Mouse (Mus musculus): ENCODE measurements around the gene Macf1. TPM values are rescaled to one million over a fixed set of nuclear protein-coding genes. Genes with fewer than 3 reads are reported as not detected.
"Not testable (repeated sequence)": the region's sequence is repeated elsewhere in the genome, so short reads cannot be mapped to it uniquely, and the experiment has no call there.

Gene Macf1
- polyA plus RNA-seq, 1 experiment from 2014 or later: 43.7 TPM

GRCm38 (mm10) chr4:123654566-123654965 lies 29.6 kb downstream of the Macf1 start:
- H3K4me2 ChIP-seq: no peak overlapping the region
- no peak for ATAC-seq (ENCODE audit: extremely low read depth, insufficient number of reproducible peaks, low FRiP score, low TSS enrichment)
- H3K36me3 ChIP-seq: no peaks in the 10 kb centered on the region
- no peak overlapping the region for H3K27ac ChIP-seq (replicated peaks)
- WGBS: 84% methylated on average over 4 of the region's 4 CpGs
- no peak overlapping the region for H3K9ac ChIP-seq
- no peaks in the 10 kb centered on the region for H3K27me3 ChIP-seq (replicated peaks)
- H3K4me1 ChIP-seq: peaks cover 25% of the 10 kb centered on the region
- no peaks in the 10 kb centered on the region for H3K9me3 ChIP-seq
- no peak overlapping the region for H3K4me3 ChIP-seq

DNA sequence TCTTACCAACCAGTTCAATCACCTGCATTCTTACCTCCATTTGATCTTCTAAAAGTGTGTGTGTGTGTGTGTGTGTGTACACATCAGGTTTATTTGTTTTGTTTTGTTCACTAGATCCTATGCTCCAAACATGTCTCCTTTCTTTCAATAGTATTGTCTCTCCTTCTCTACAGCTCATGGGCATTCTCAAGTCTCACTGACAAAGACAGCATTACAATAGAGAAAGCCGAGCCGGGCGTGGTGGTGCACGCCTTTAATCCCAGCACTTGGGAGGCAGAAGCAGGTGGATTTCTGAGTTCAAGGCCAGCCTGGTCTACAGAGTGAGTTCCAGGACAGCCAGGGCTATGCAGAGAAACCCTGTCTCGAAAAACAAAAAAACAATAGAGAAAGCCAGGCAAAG lies 30.7 kb downstream of the Macf1 start:
- H3K27ac ChIP-seq (replicated peaks); H3K4me3 ChIP-seq; H3K9me3 ChIP-seq; H3K27me3 ChIP-seq (replicated peaks); ATAC-seq (ENCODE audit: extremely low read depth, insufficient number of reproducible peaks, low FRiP score, low TSS enrichment); H3K4me2 ChIP-seq; H3K36me3 ChIP-seq; H3K9ac ChIP-seq: not testable (repeated sequence)
- 91% methylated on average over 5 of the region's 5 CpGs for WGBS
- peaks cover 18% of the 10 kb centered on the region for H3K4me1 ChIP-seq

DNA sequence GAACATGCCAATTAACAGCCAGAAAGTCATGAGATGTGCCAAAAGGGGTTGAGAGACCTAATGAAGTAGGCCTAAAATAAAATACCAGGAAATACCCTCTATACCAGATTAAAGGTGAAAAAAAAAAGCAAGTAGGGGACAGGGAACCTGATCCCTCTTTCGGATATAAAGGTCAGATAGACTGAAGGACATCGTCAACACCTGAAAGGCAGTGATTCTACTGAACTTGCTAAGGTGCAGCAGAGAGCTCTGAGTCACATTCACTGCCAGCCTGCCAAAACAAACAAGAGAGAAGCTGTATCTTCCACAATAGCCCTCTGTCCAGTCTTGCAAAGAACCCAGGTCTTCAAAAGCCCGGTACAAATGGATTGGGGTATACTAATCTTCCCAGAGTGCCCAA lies 32.0 kb downstream of the Macf1 start:
- no peak overlapping the region for H3K4me3 ChIP-seq
- no peak overlapping the region for H3K9ac ChIP-seq
- H3K36me3 ChIP-seq: peaks cover 7% of the 10 kb centered on the region
- no peak for ATAC-seq (ENCODE audit: extremely low read depth, insufficient number of reproducible peaks, low FRiP score, low TSS enrichment)
- H3K4me1 ChIP-seq: peaks cover 27% of the 10 kb centered on the region
- no peak overlapping the region for H3K4me2 ChIP-seq
- H3K27me3 ChIP-seq (replicated peaks): no peaks in the 10 kb centered on the region
- H3K27ac ChIP-seq (replicated peaks): 0 out of 2 replicates have a peak overlapping the region, but pooled peaks have one; percentile 25
- 39% methylated on average over 3 of the region's 3 CpGs for WGBS
- H3K9me3 ChIP-seq: no peaks in the 10 kb centered on the region

DNA sequence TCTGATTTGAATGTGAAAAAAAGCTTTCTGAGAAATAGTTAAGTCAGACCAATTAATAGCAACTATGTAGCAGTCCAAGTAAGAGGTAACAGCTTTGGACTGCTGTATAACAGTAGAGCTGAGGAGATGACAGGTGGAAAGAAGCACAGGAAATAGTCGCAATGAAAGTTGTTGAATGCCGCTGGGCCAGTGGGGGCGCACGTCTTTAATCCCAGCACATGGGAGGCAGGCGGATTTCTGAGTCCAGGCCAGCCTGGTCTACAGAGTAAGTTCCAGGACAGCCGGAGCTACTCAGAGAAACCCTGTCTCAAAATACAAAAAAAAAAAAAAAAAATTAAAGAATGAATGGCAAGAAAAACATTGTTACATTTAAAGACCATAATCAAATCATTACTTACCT lies 35.0 kb downstream of the Macf1 start:
- Histone ChIP-seq H3K27ac (replicated peaks) (no peak overlapping the region), H3K4me3 (no peak overlapping the region), H3K9me3 (no peaks in the 10 kb centered on the region), H3K27me3 (replicated peaks) (no peaks in the 10 kb centered on the region), H3K4me2 (no peak overlapping the region), H3K9ac (no peak overlapping the region), H3K4me1 (peaks cover 32% of the 10 kb centered on the region), H3K36me3 (peaks cover 7% of the 10 kb centered on the region)
- 78% methylated on average over 6 of the region's 6 CpGs for WGBS
- ATAC-seq (ENCODE audit: extremely low read depth, insufficient number of reproducible peaks, low FRiP score, low TSS enrichment): no peak

DNA sequence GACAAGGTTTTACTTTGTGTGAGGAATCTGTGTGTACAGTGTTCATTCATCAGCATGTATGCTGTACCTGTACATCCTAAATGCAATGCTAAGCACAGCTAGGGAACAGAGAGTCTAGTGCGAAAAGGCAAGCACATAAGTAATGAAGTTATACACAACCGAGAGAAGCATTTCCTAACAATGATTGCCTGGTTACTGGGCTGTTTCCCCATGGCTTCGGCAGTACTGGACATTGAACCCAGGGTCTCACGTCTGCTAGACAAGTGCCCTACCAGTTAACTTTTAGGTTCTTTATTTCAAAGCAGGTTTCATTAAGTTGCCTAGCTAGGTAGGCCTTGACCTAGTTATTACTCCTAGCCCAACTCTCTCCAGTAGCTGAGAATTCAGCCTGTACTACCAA lies 36.5 kb downstream of the Macf1 start:
- H3K9ac ChIP-seq: no peak overlapping the region
- peaks cover 35% of the 10 kb centered on the region for H3K4me1 ChIP-seq
- no peaks in the 10 kb centered on the region for H3K9me3 ChIP-seq
- WGBS: 85% methylated on average over 4 of the region's 4 CpGs
- no peak for ATAC-seq (ENCODE audit: extremely low read depth, insufficient number of reproducible peaks, low FRiP score, low TSS enrichment)
- peak overlapping the region; percentile 7; the same call in 1 of the 2 replicates for H3K27ac ChIP-seq (replicated peaks)
- no peaks in the 10 kb centered on the region for H3K27me3 ChIP-seq (replicated peaks)
- no peak overlapping the region for H3K4me3 ChIP-seq
- H3K36me3 ChIP-seq: peaks cover 7% of the 10 kb centered on the region
- H3K4me2 ChIP-seq: no peak overlapping the region

DNA sequence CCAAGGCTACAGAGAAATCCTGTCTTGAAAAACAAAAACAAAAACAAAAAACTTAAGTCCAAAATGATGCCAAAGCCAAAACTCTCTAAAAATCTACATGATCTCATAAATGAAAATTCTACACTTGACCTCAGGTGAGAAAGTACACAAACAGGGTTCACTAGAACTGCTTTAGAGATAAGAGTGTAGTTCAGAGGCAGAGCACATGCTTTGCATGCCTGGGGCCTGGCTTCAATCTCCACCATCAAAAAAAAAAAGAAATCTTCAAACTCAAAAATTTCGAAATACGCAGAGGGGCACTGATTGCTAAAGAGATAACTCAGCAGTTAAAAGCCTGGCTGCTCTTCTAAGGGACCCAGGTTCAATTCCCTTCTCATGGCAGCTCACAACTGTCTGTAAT lies 37.1 kb downstream of the Macf1 start:
- no peak overlapping the region for H3K27ac ChIP-seq (replicated peaks)
- H3K36me3 ChIP-seq: peaks cover 7% of the 10 kb centered on the region
- no peaks in the 10 kb centered on the region for H3K9me3 ChIP-seq
- ATAC-seq (ENCODE audit: extremely low read depth, insufficient number of reproducible peaks, low FRiP score, low TSS enrichment): no peak
- no peak overlapping the region for H3K4me2 ChIP-seq
- H3K27me3 ChIP-seq (replicated peaks): no peaks in the 10 kb centered on the region
- no peak overlapping the region for H3K9ac ChIP-seq
- H3K4me3 ChIP-seq: no peak overlapping the region
- 43% methylated on average over 2 of the region's 2 CpGs for WGBS
- peaks cover 30% of the 10 kb centered on the region for H3K4me1 ChIP-seq

- H3K36me3 ChIP-seq: peaks cover 7% of the 10 kb centered on the region
- peaks cover 26% of the 10 kb centered on the region for H3K4me1 ChIP-seq
- no peaks in the 10 kb centered on the region for H3K27me3 ChIP-seq (replicated peaks)
- no peaks in the 10 kb centered on the region for H3K9me3 ChIP-seq
- H3K9ac ChIP-seq: no peak overlapping the region
- H3K27ac ChIP-seq (replicated peaks): no peak overlapping the region
- H3K4me3 ChIP-seq: no peak overlapping the region
- H3K4me2 ChIP-seq: no peak overlapping the region
- WGBS: 89% methylated on average over 3 of the region's 3 CpGs
- no peak for ATAC-seq (ENCODE audit: extremely low read depth, insufficient number of reproducible peaks, low FRiP score, low TSS enrichment)
These were observed 38.8 kb downstream of the Macf1 start for GRCm38 (mm10) chr4:123645246-123645845.

- Histone ChIP-seq H3K4me3 (no peak overlapping the region), H3K9ac (no peak overlapping the region), H3K27me3 (replicated peaks) (no peaks in the 10 kb centered on the region), H3K4me2 (no peak overlapping the region), H3K36me3 (peaks cover 2% of the 10 kb centered on the region; the same call in 1 of the 2 replicates), H3K4me1 (peaks cover 26% of the 10 kb centered on the region), H3K9me3 (no peaks in the 10 kb centered on the region), H3K27ac (replicated peaks) (no peak overlapping the region)
- WGBS: 77% methylated on average over 6 of the region's 6 CpGs
- no peak for ATAC-seq (ENCODE audit: extremely low read depth, insufficient number of reproducible peaks, low FRiP score, low TSS enrichment)
These were observed 40.6 kb downstream of the Macf1 start for GRCm38 (mm10) chr4:123643561-123643960.

GRCm38 (mm10) chr4:123642877-123643276 lies 41.3 kb downstream of the Macf1 start:
- Histone ChIP-seq H3K27me3 (replicated peaks) (no peaks in the 10 kb centered on the region), H3K4me1 (peaks cover 23% of the 10 kb centered on the region), H3K4me3 (no peak overlapping the region), H3K36me3 (0 out of 2 replicates have a peak, but pooled peaks cover 5% of the 10 kb centered on the region), H3K27ac (replicated peaks) (no peak overlapping the region), H3K9me3 (no peaks in the 10 kb centered on the region), H3K4me2 (no peak overlapping the region), H3K9ac (no peak overlapping the region)
- 59% methylated on average over 5 of the region's 5 CpGs for WGBS
- no peak for ATAC-seq (ENCODE audit: extremely low read depth, insufficient number of reproducible peaks, low FRiP score, low TSS enrichment)

GRCm38 (mm10) chr4:123637136-123637535 lies 47.0 kb downstream of the Macf1 start:
- WGBS: 83% methylated on average over 6 of the region's 6 CpGs
- Histone ChIP-seq H3K4me3 (no peak overlapping the region), H3K4me2 (no peak overlapping the region), H3K9ac (no peak overlapping the region), H3K27me3 (replicated peaks) (no peaks in the 10 kb centered on the region), H3K4me1 (peaks cover 21% of the 10 kb centered on the region), H3K36me3 (0 out of 2 replicates have a peak, but pooled peaks cover 5% of the 10 kb centered on the region), H3K9me3 (no peaks in the 10 kb centered on the region), H3K27ac (replicated peaks) (no peak overlapping the region)
- no peak for ATAC-seq (ENCODE audit: extremely low read depth, insufficient number of reproducible peaks, low FRiP score, low TSS enrichment)

GRCm38 (mm10) chr4:123635428-123635827 lies 48.7 kb downstream of the Macf1 start:
- Histone ChIP-seq H3K9ac (no peak overlapping the region), H3K4me3 (no peak overlapping the region), H3K4me1 (peaks cover 31% of the 10 kb centered on the region), H3K27me3 (replicated peaks) (no peaks in the 10 kb centered on the region), H3K9me3 (no peaks in the 10 kb centered on the region), H3K36me3 (0 out of 2 replicates have a peak, but pooled peaks cover 5% of the 10 kb centered on the region), H3K4me2 (no peak overlapping the region), H3K27ac (replicated peaks) (peak overlapping the region; percentile 83)
- no peak for ATAC-seq (ENCODE audit: extremely low read depth, insufficient number of reproducible peaks, low FRiP score, low TSS enrichment)
- WGBS: 37% methylated on average over 1 of the region's 1 CpGs

- peak overlapping the region; percentile 83 for H3K27ac ChIP-seq (replicated peaks)
- no peaks in the 10 kb centered on the region for H3K27me3 ChIP-seq (replicated peaks)
- no peaks in the 10 kb centered on the region for H3K9me3 ChIP-seq
- H3K9ac ChIP-seq: no peak overlapping the region
- H3K4me3 ChIP-seq: no peak overlapping the region
- ATAC-seq (ENCODE audit: extremely low read depth, insufficient number of reproducible peaks, low FRiP score, low TSS enrichment): no peak
- H3K36me3 ChIP-seq: 0 out of 2 replicates have a peak, but pooled peaks cover 5% of the 10 kb centered on the region
- H3K4me1 ChIP-seq: peaks cover 37% of the 10 kb centered on the region
- 62% methylated on average over 3 of the region's 3 CpGs for WGBS
- no peak overlapping the region for H3K4me2 ChIP-seq
These were observed 49.7 kb downstream of the Macf1 start for GRCm38 (mm10) chr4:123634436-123634835.
